Mouse (Mus musculus): Measurements from ENCODE around the gene Cemip.

Gene Cemip

GRCm38 (mm10) chr7:83921637-83922036 is 164.7 kb downstream of the Cemip start:
- H3K27me3 ChIP-seq (ENCODE audit: control insufficient read depth, insufficient read depth, low read length, poor library complexity, severe bottlenecking): no peaks in the 10 kb centered on the region
- H3K36me3 ChIP-seq (ENCODE audit: control insufficient read depth, insufficient read depth, low read length, poor library complexity, severe bottlenecking): no peaks in the 10 kb centered on the region
- DNase-seq (ENCODE audit: low read depth, low spot score): no peak

- Histone ChIP-seq H3K36me3 (ENCODE audit: control insufficient read depth, insufficient read depth, low read length, poor library complexity, severe bottlenecking) (no peaks in the 10 kb centered on the region), H3K27me3 (ENCODE audit: control insufficient read depth, insufficient read depth, low read length, poor library complexity, severe bottlenecking) (no peaks in the 10 kb centered on the region)
- no peak for DNase-seq (ENCODE audit: low read depth, low spot score)
Measured at GRCm38 (mm10) chr7:83920241-83920640, 166.1 kb downstream of the Cemip start.

- Histone ChIP-seq H3K27me3 (ENCODE audit: control insufficient read depth, insufficient read depth, low read length, poor library complexity, severe bottlenecking) (no peaks in the 10 kb centered on the region), H3K36me3 (ENCODE audit: control insufficient read depth, insufficient read depth, low read length, poor library complexity, severe bottlenecking) (no peaks in the 10 kb centered on the region)
- peak; percentile 77 for DNase-seq (ENCODE audit: low read depth, low spot score)
Measured at GRCm38 (mm10) chr7:83914566-83914965, 171.7 kb downstream of the Cemip start.

DNA sequence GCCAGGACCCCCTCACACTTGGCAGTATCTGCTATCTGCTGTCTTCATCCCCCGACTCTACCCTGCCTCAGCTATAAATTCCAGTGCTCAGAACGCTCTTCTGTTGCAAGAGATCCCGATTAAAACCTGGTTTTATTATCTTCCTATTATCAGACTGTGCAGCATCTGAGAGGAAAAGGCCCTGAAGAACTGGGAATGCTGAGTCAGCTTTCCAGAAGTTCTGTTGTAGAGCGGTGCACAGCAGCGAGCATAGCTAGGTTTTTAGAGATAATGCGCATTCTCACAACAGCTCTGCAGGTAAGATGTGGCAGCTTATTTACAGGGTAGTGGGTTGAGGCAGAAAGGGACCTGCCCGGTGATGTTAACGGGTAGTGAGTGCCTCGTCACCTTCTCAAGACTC is 172.3 kb downstream of the Cemip start:
- no peak for DNase-seq (ENCODE audit: low read depth, low spot score)

GRCm38 (mm10) chr7:83913405-83913932 is 172.8 kb downstream of the Cemip start:
- no peak for DNase-seq (ENCODE audit: low read depth, low spot score)
- no peaks in the 10 kb centered on the region for H3K27me3 ChIP-seq (ENCODE audit: control insufficient read depth, insufficient read depth, low read length, poor library complexity, severe bottlenecking)
- no peaks in the 10 kb centered on the region for H3K36me3 ChIP-seq (ENCODE audit: control insufficient read depth, insufficient read depth, low read length, poor library complexity, severe bottlenecking)

More for the DNA sequence above, 172.3 kb downstream of the Cemip start:
- H3K36me3 ChIP-seq (ENCODE audit: control insufficient read depth, insufficient read depth, low read length, poor library complexity, severe bottlenecking): no peaks in the 10 kb centered on the region
- no peaks in the 10 kb centered on the region for H3K27me3 ChIP-seq (ENCODE audit: control insufficient read depth, insufficient read depth, low read length, poor library complexity, severe bottlenecking)

DNA sequence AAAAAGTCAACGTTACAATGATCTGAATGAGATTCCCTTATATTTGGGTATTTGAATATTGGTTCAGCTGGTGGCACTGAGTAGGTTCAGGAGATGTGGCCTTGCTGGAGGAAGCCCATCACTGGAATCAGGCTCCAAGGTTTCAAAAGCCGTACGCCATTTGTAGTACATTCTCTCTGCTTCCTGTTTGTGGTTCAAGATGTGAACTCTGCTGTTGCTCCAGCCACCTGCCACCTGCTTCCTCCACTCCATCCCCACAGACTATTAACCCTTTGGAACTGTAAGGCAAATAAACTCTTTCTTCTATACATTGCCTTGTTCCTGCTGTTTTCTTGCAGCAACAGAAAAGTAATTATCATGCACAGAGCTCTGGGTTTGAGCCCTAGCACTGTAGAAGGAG is 174.4 kb downstream of the Cemip start:
- no peaks in the 10 kb centered on the region for H3K27me3 ChIP-seq (ENCODE audit: control insufficient read depth, insufficient read depth, low read length, poor library complexity, severe bottlenecking)
- DNase-seq (ENCODE audit: low read depth, low spot score): no peak
- H3K36me3 ChIP-seq (ENCODE audit: control insufficient read depth, insufficient read depth, low read length, poor library complexity, severe bottlenecking): no peaks in the 10 kb centered on the region

GRCm38 (mm10) chr7:83904831-83905230 is 181.5 kb downstream of the Cemip start:
- no peak for DNase-seq (ENCODE audit: low read depth, low spot score)
- Histone ChIP-seq H3K27me3 (ENCODE audit: control insufficient read depth, insufficient read depth, low read length, poor library complexity, severe bottlenecking) (no peaks in the 10 kb centered on the region), H3K36me3 (ENCODE audit: control insufficient read depth, insufficient read depth, low read length, poor library complexity, severe bottlenecking) (no peaks in the 10 kb centered on the region)

- H3K36me3 ChIP-seq (ENCODE audit: control insufficient read depth, insufficient read depth, low read length, poor library complexity, severe bottlenecking): peaks cover 8% of the 10 kb centered on the region
- H3K27me3 ChIP-seq (ENCODE audit: control insufficient read depth, insufficient read depth, low read length, poor library complexity, severe bottlenecking): no peaks in the 10 kb centered on the region
- no peak for DNase-seq (ENCODE audit: low read depth, low spot score)
Measured at GRCm38 (mm10) chr7:83902296-83903145, 183.8 kb downstream of the Cemip start.

DNA sequence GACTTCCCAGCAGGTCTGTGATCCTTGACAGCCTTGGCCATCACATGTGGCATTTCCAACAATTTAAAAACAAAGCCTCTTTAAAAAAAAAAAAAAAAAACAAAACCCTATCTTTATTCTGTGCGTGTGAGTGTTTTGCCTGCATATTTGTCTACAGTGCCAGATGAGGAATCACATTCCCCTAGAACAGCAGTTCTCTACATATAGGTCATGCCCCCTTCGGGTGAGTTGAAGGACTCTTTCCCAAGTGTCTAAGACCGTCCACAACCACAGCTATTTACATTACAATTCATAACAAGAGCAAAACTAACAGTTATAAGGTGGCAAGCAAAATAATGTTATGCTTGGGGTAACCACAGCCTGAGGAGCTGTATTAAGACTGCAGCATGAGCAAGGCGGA is 184.9 kb downstream of the Cemip start:
- peaks cover 8% of the 10 kb centered on the region for H3K36me3 ChIP-seq (ENCODE audit: control insufficient read depth, insufficient read depth, low read length, poor library complexity, severe bottlenecking)
- no peaks in the 10 kb centered on the region for H3K27me3 ChIP-seq (ENCODE audit: control insufficient read depth, insufficient read depth, low read length, poor library complexity, severe bottlenecking)
- DNase-seq (ENCODE audit: low read depth, low spot score): no peak

DNA sequence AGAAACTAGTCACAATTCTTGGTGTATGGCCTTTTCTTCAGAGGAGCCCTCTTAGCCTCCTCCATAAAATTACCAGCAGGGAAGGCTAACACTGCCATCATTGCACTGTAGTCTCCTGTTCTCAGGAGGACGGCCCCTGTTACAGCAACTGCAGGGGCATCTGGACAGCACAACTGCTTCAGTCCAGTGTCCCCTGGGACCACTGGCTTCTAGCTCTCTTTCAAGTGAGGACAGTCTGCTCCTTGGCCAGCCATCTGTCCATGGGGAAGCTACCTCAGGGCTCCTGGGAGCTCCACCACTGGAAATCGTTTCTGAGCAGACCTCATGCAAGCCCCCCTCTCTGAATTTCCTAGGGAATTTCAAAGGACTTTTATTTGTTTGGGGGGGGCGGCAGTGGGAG is 185.8 kb downstream of the Cemip start:
- no peak for DNase-seq (ENCODE audit: low read depth, low spot score)
- peaks cover 8% of the 10 kb centered on the region for H3K36me3 ChIP-seq (ENCODE audit: control insufficient read depth, insufficient read depth, low read length, poor library complexity, severe bottlenecking)
- H3K27me3 ChIP-seq (ENCODE audit: control insufficient read depth, insufficient read depth, low read length, poor library complexity, severe bottlenecking): no peaks in the 10 kb centered on the region

- no peak for DNase-seq (ENCODE audit: low read depth, low spot score)
- Histone ChIP-seq H3K36me3 (ENCODE audit: control insufficient read depth, insufficient read depth, low read length, poor library complexity, severe bottlenecking) (peaks cover 8% of the 10 kb centered on the region), H3K27me3 (ENCODE audit: control insufficient read depth, insufficient read depth, low read length, poor library complexity, severe bottlenecking) (no peaks in the 10 kb centered on the region)
Measured at GRCm38 (mm10) chr7:83898267-83898666, 188.0 kb downstream of the Cemip start.

DNA sequence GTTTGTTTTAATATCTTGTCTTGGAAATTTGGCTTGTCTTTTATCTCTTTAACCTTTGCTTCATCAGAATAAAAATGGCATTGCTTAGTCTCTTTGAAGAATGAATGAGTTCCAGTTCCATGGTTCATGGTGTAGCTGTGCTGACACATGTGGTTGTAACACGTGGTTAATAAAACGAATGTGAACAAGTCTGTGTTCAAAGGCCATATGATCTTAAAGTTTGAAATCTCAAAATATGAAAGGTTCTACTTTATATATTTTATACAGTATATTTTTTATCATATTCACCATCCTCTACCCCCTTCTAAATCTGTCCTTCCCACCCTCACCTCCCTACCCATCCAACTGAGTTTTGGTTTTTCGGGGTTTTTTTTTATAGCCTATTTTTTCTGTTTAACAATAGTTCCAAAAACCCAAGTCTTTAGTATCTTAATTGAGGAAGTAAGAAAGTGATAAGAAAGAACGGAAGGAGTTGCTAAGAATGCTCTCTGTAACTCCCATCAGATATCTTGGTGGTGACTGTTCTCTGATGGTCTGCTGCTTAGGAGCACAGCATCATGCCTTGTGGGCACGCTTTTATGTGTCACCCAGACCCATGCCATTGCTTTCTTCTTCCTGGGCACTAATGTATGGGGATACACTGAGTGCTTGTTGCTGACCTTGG is 190.1 kb downstream of the Cemip start:
- no peak for DNase-seq (ENCODE audit: low read depth, low spot score)
- peaks cover 8% of the 10 kb centered on the region for H3K36me3 ChIP-seq (ENCODE audit: control insufficient read depth, insufficient read depth, low read length, poor library complexity, severe bottlenecking)
- no peaks in the 10 kb centered on the region for H3K27me3 ChIP-seq (ENCODE audit: control insufficient read depth, insufficient read depth, low read length, poor library complexity, severe bottlenecking)

GRCm38 (mm10) chr7:83894348-83894747 is 192.0 kb downstream of the Cemip start:
- H3K27me3 ChIP-seq (ENCODE audit: control insufficient read depth, insufficient read depth, low read length, poor library complexity, severe bottlenecking): no peaks in the 10 kb centered on the region
- DNase-seq (ENCODE audit: low read depth, low spot score): no peak
- H3K36me3 ChIP-seq (ENCODE audit: control insufficient read depth, insufficient read depth, low read length, poor library complexity, severe bottlenecking): peaks cover 4% of the 10 kb centered on the region

DNA sequence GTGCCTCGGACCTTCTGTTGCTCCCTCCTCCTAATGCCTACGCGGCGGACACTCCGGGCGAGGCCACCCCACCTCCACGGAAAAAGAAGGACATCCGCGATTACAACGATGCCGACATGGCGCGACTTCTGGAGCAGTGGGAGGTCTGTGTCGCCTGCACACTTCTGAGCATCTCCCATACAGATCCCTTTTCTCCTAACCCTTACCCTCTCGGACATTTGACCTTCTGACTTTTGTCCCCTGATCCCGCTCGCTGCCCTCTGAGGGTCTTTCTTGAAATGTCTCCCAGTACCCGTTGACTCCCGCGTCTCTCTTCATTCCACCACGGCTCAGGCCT is 194.0 kb downstream of the Cemip start:
- Histone ChIP-seq H3K27me3 (ENCODE audit: control insufficient read depth, insufficient read depth, low read length, poor library complexity, severe bottlenecking) (no peaks in the 10 kb centered on the region), H3K36me3 (ENCODE audit: control insufficient read depth, insufficient read depth, low read length, poor library complexity, severe bottlenecking) (no peaks in the 10 kb centered on the region; the same call in 1 of the 2 replicates)
- no peak for DNase-seq (ENCODE audit: low read depth, low spot score)
